Mouse (Mus musculus): Measurements from ENCODE around the gene 1700025B11Rik. TPM values are rescaled to one million over a fixed set of nuclear protein-coding genes. Genes with fewer than 3 reads are reported as not detected.

Gene 1700025B11Rik
- polyA plus RNA-seq, 1 experiment from 2014 or later = not detected

Other genes starting within 250 kb of the 1700025B11Rik start
- not detected in 2 replicates for gene Apol7a, start 162.8 kb downstream of the 1700025B11Rik start, polyA plus RNA-seq (2014; fragmentation: Nextera tagmentation; extraction: Ambion mirVana)
- gene Apol9a, start 150.8 kb downstream of the 1700025B11Rik start, polyA plus RNA-seq (2014; fragmentation: Nextera tagmentation; extraction: Ambion mirVana) = not detected in 2 replicates
- not detected in 2 replicates for gene Apol7b, start 114.4 kb downstream of the 1700025B11Rik start, polyA plus RNA-seq (2014; fragmentation: Nextera tagmentation; extraction: Ambion mirVana)
- gene Apol10a, start 84.8 kb downstream of the 1700025B11Rik start, polyA plus RNA-seq (2014; fragmentation: Nextera tagmentation; extraction: Ambion mirVana) = not detected in 2 replicates
- gene Apol11a, start 53.6 kb downstream of the 1700025B11Rik start, polyA plus RNA-seq (2014; fragmentation: Nextera tagmentation; extraction: Ambion mirVana) = not detected in 2 replicates
- not detected in 2 replicates for gene Apol7c, start 28.6 kb downstream of the 1700025B11Rik start, polyA plus RNA-seq (2014; fragmentation: Nextera tagmentation; extraction: Ambion mirVana)
- gene Apol10b, start 34.2 kb upstream of the 1700025B11Rik start, polyA plus RNA-seq (2014; fragmentation: Nextera tagmentation; extraction: Ambion mirVana) = 0.08 TPM in 1 of 2 replicates, not detected in the other
- gene Gm36245, start 37.4 kb upstream of the 1700025B11Rik start, polyA plus RNA-seq (2014; fragmentation: Nextera tagmentation; extraction: Ambion mirVana) = not detected in 2 replicates
- gene Apol11b, start 81.4 kb upstream of the 1700025B11Rik start, polyA plus RNA-seq (2014; fragmentation: Nextera tagmentation; extraction: Ambion mirVana) = 0.16 TPM in 1 of 2 replicates, not detected in the other
- gene Apol7e, start 137.0 kb upstream of the 1700025B11Rik start, polyA plus RNA-seq (2014; fragmentation: Nextera tagmentation; extraction: Ambion mirVana) = not detected in 2 replicates
- gene Apol9b, start 167.1 kb upstream of the 1700025B11Rik start, polyA plus RNA-seq (2014; fragmentation: Nextera tagmentation; extraction: Ambion mirVana) = not detected in 2 replicates
- not detected in 2 replicates for gene Apol8, start 195.1 kb upstream of the 1700025B11Rik start, polyA plus RNA-seq (2014; fragmentation: Nextera tagmentation; extraction: Ambion mirVana)